Mouse (Mus musculus): Measurements from ENCODE around the gene Gm572. TPM values are rescaled to one million over a fixed set of nuclear protein-coding genes. Genes with fewer than 3 reads are reported as not detected.

The Gm572 gene
- polyA plus RNA-seq, 1 experiment from 2014 or later: 0.19 TPM

DNA sequence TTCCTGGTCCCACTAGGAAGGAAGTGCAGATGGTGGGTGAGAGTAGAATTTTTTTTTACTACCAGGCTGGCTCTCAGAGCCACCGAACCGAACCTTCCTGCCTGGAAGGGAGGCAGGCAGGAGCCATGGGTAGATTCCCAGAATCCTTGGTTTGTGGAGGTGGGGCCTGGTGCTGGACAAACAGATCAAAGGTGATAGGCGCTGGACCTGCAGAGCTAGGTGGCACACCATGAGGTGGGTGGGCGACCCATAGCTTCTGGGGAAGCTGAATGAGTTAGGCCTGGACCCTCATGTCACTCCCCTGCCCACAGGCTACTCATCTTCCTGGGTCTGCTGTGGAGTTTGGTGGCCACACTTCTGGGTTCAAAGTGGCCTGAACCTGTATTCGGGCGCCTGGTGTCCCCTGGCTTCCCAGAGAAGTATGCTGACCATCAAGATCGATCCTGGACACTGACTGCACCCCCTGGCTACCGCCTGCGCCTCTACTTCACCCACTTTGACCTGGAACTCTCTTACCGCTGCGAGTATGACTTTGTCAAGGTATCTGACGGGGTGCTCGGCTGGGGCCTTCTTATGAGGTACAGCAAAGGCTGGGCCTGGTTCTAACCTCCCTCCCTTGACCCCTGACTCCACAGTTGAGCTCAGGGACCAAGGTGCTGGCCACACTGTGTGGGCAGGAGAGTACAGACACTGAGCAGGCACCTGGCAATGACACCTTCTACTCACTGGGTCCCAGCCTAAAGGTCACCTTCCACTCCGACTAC, 40.6 kb upstream of the Gm572 start, which contains the start of gene Masp2:
Gene Masp2 (plus strand): TSS at position 198 of the 764 bp plus-strand sequence.
- no peaks in the 10 kb centered on the region for H3K9me3 ChIP-seq (ENCODE audit: control insufficient read depth, low read length)
- H3K4me1 ChIP-seq (ENCODE audit: control insufficient read depth in 2 of 2, insufficient read depth in 2 of 2, low read length in 2 of 2): no peaks in the 10 kb centered on the region
- H3K9ac ChIP-seq (ENCODE audit: low read length): no peak within 1 kb of the TSS
- H3K27ac ChIP-seq (replicated peaks in 1 of 2; ENCODE audit: control insufficient read depth in 1 of 2, insufficient read depth in 1 of 2, low read depth in 2 of 2, low read length in 2 of 2): no peak within 1 kb of the TSS
- no peak within 1 kb of the TSS for H3K4me3 ChIP-seq (ENCODE audit: control insufficient read depth in 1 of 2, insufficient read depth in 1 of 2, low read depth in 1 of 2, low read length in 2 of 2)
- no peak within 1 kb of the TSS for H3K4me2 ChIP-seq (ENCODE audit: low read length)
- ATAC-seq (ENCODE audit: insufficient number of reproducible peaks, insufficient read depth, low FRiP score, low read depth): no peak
- 87% methylated on average over 14 of the region's 14 CpGs for WGBS
- H3K36me3 ChIP-seq (ENCODE audit: control insufficient read depth, insufficient read depth, low read length): peaks cover 9% of the 10 kb centered on the region; the same call in 1 of the 2 replicates
- no peaks in the 10 kb centered on the region for H3K27me3 ChIP-seq (ENCODE audit: control insufficient read depth, insufficient read depth, low read length)

- Histone ChIP-seq H3K36me3 (ENCODE audit: control insufficient read depth, insufficient read depth, low read length) (0 out of 2 replicates have a peak, but pooled peaks cover 4% of the 10 kb centered on the region), H3K27me3 (ENCODE audit: control insufficient read depth, insufficient read depth, low read length) (no peaks in the 10 kb centered on the region), H3K27ac (replicated peaks in 1 of 2; ENCODE audit: control insufficient read depth in 1 of 2, insufficient read depth in 1 of 2, low read depth in 2 of 2, low read length in 2 of 2) (no peak overlapping the region), H3K9me3 (ENCODE audit: control insufficient read depth, low read length) (no peaks in the 10 kb centered on the region), H3K4me1 (ENCODE audit: control insufficient read depth in 2 of 2, insufficient read depth in 2 of 2, low read length in 2 of 2) (peaks cover 3 to 7% of the 10 kb centered on the region in 2 experiments; a peak in 2 of 4 replicates), H3K4me3 (ENCODE audit: control insufficient read depth in 1 of 2, insufficient read depth in 1 of 2, low read depth in 1 of 2, low read length in 2 of 2) (no peak overlapping the region), H3K9ac (ENCODE audit: low read length) (no peak overlapping the region), H3K4me2 (ENCODE audit: low read length) (no peak overlapping the region)
- 65% methylated on average over 10 of the region's 10 CpGs for WGBS
- no peak for ATAC-seq (ENCODE audit: insufficient number of reproducible peaks, insufficient read depth, low FRiP score, low read depth)
Measured at GRCm38 (mm10) chr4:148603376-148604139, 39.6 kb upstream of the Gm572 start.

DNA sequence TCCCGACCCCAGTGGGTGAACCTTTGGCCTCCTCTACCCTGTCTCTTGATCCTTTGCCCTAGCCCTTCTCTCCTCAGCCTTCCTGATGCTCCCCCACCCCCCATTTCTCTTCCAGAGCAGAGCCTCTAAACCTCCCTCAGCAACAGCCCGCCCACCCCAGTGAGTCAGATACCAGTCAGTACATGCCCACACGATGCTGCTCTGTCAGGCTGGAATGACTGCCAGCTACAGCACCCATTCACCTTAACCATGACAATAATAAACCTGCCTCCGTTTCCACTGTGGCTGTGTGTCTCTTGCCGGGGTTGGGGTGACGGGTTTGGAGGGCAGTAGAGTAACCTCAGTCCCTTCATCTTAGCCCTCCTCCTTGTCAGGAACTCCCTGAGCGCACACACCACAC, 39.0 kb upstream of the Gm572 start:
- Histone ChIP-seq H3K4me1 (ENCODE audit: control insufficient read depth in 2 of 2, insufficient read depth in 2 of 2, low read length in 2 of 2) (peaks cover 4 to 13% of the 10 kb centered on the region in 2 experiments; a peak in 3 of 4 replicates), H3K9me3 (ENCODE audit: control insufficient read depth, low read length) (no peaks in the 10 kb centered on the region), H3K4me3 (ENCODE audit: control insufficient read depth in 1 of 2, insufficient read depth in 1 of 2, low read depth in 1 of 2, low read length in 2 of 2) (no peak overlapping the region), H3K9ac (ENCODE audit: low read length) (no peak overlapping the region), H3K27me3 (ENCODE audit: control insufficient read depth, insufficient read depth, low read length) (no peaks in the 10 kb centered on the region), H3K27ac (replicated peaks in 1 of 2; ENCODE audit: control insufficient read depth in 1 of 2, insufficient read depth in 1 of 2, low read depth in 2 of 2, low read length in 2 of 2) (no peak overlapping the region), H3K4me2 (ENCODE audit: low read length) (no peak overlapping the region), H3K36me3 (ENCODE audit: control insufficient read depth, insufficient read depth, low read length) (peaks cover 1% of the 10 kb centered on the region; the same call in 1 of the 2 replicates)
- no peak for ATAC-seq (ENCODE audit: insufficient number of reproducible peaks, insufficient read depth, low FRiP score, low read depth)
- 75% methylated on average over 7 of the region's 7 CpGs for WGBS

GRCm38 (mm10) chr4:148604541-148605165, 38.5 kb upstream of the Gm572 start:
- no peak for ATAC-seq (ENCODE audit: insufficient number of reproducible peaks, insufficient read depth, low FRiP score, low read depth)
- Histone ChIP-seq H3K9ac (ENCODE audit: low read length) (no peak overlapping the region), H3K4me2 (ENCODE audit: low read length) (no peak overlapping the region), H3K9me3 (ENCODE audit: control insufficient read depth, low read length) (no peaks in the 10 kb centered on the region), H3K36me3 (ENCODE audit: control insufficient read depth, insufficient read depth, low read length) (peaks cover 7% of the 10 kb centered on the region; the same call in 1 of the 2 replicates), H3K4me3 (ENCODE audit: control insufficient read depth in 1 of 2, insufficient read depth in 1 of 2, low read depth in 1 of 2, low read length in 2 of 2) (no peak overlapping the region), H3K4me1 (ENCODE audit: control insufficient read depth in 2 of 2, insufficient read depth in 2 of 2, low read length in 2 of 2) (peaks cover 4 to 13% of the 10 kb centered on the region in 2 experiments; a peak in 3 of 4 replicates), H3K27me3 (ENCODE audit: control insufficient read depth, insufficient read depth, low read length) (no peaks in the 10 kb centered on the region), H3K27ac (replicated peaks in 1 of 2; ENCODE audit: control insufficient read depth in 1 of 2, insufficient read depth in 1 of 2, low read depth in 2 of 2, low read length in 2 of 2) (no peak overlapping the region)
- 87% methylated on average over 3 of the region's 3 CpGs for WGBS

DNA sequence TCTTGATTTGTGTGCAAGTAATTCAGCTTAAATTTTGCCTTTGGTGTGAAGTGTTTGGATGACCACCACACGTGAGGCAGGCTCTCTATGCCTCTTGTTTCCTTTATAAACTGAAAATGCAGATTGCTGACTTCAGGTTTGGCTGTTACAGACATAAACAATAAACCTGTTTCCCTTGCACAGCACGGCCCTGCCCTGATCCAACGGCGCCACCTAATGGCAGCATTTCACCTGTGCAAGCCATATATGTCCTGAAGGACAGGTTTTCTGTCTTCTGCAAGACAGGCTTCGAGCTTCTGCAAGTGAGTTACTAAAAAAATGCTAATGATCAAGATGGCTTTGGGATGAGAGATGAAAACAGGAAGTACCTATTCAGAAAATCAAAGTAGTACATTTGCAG, 35.4 kb upstream of the Gm572 start:
- Histone ChIP-seq H3K27ac (replicated peaks in 1 of 2; ENCODE audit: control insufficient read depth in 1 of 2, insufficient read depth in 1 of 2, low read depth in 2 of 2, low read length in 2 of 2) (no peak overlapping the region), H3K36me3 (ENCODE audit: control insufficient read depth, insufficient read depth, low read length) (peaks cover 35% of the 10 kb centered on the region), H3K4me3 (ENCODE audit: control insufficient read depth in 1 of 2, insufficient read depth in 1 of 2, low read depth in 1 of 2, low read length in 2 of 2) (no peak overlapping the region), H3K4me1 (ENCODE audit: control insufficient read depth in 2 of 2, insufficient read depth in 2 of 2, low read length in 2 of 2) (peaks cover 4 to 21% of the 10 kb centered on the region in 2 experiments), H3K27me3 (ENCODE audit: control insufficient read depth, insufficient read depth, low read length) (no peaks in the 10 kb centered on the region), H3K9me3 (ENCODE audit: control insufficient read depth, low read length) (no peaks in the 10 kb centered on the region), H3K4me2 (ENCODE audit: low read length) (no peak overlapping the region), H3K9ac (ENCODE audit: low read length) (no peak overlapping the region)
- ATAC-seq (ENCODE audit: insufficient number of reproducible peaks, insufficient read depth, low FRiP score, low read depth): no peak
- 28% methylated on average over 5 of the region's 5 CpGs for WGBS

- Histone ChIP-seq H3K27ac (replicated peaks in 1 of 2; ENCODE audit: control insufficient read depth in 1 of 2, insufficient read depth in 1 of 2, low read depth in 2 of 2, low read length in 2 of 2) (no peak overlapping the region), H3K4me2 (ENCODE audit: low read length) (no peak overlapping the region), H3K36me3 (ENCODE audit: control insufficient read depth, insufficient read depth, low read length) (peaks cover 54% of the 10 kb centered on the region), H3K9me3 (ENCODE audit: control insufficient read depth, low read length) (no peaks in the 10 kb centered on the region), H3K4me3 (ENCODE audit: control insufficient read depth in 1 of 2, insufficient read depth in 1 of 2, low read depth in 1 of 2, low read length in 2 of 2) (no peak overlapping the region), H3K4me1 (ENCODE audit: control insufficient read depth in 2 of 2, insufficient read depth in 2 of 2, low read length in 2 of 2) (peaks cover 4 to 21% of the 10 kb centered on the region in 2 experiments), H3K9ac (ENCODE audit: low read length) (no peak overlapping the region), H3K27me3 (ENCODE audit: control insufficient read depth, insufficient read depth, low read length) (no peaks in the 10 kb centered on the region)
- WGBS: 89% methylated on average over 5 of the region's 5 CpGs
- ATAC-seq (ENCODE audit: insufficient number of reproducible peaks, insufficient read depth, low FRiP score, low read depth): no peak
Measured at GRCm38 (mm10) chr4:148609805-148610204, 33.3 kb upstream of the Gm572 start.

DNA sequence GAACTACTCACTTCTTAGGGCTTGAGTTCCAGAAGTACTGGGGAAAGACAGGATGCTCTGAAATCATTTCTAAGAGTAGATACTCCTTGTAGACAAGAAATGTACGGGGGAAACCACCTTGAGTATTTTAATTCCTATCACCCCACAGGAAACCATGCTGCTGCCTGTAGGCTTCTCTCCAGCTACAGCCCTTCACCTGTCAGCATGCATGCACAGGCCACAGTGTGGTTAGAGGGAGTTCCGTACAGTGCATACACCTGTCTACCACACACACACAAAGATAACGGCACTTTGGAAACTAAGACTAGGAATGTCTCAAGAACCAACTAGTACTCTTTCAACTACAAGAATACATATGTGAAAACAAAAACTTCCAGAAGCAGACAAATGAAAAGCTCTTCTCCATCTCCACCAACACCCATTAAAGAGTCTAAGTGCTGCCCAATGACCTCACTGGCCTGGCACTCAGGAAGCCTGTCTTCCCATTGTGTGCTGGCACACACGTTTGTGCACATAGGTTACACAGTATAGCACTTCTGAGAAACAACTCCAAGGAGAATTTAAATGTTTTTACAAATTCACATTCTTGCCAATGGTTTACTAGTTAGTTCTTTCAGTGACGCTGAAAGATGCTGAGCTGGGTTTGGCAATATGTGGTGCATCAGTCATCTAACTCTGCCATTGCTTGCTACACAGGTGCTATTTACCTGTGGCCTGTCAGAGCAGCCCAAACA, 32.3 kb upstream of the Gm572 start:
- no peak for ATAC-seq (ENCODE audit: insufficient number of reproducible peaks, insufficient read depth, low FRiP score, low read depth)
- Histone ChIP-seq H3K4me1 (ENCODE audit: control insufficient read depth in 2 of 2, insufficient read depth in 2 of 2, low read length in 2 of 2) (peaks cover 4 to 21% of the 10 kb centered on the region in 2 experiments), H3K27ac (replicated peaks in 1 of 2; ENCODE audit: control insufficient read depth in 1 of 2, insufficient read depth in 1 of 2, low read depth in 2 of 2, low read length in 2 of 2) (peak overlapping the region in 1 of 2 experiments; percentile 9; a peak in 1 of 4 replicates), H3K27me3 (ENCODE audit: control insufficient read depth, insufficient read depth, low read length) (no peaks in the 10 kb centered on the region), H3K36me3 (ENCODE audit: control insufficient read depth, insufficient read depth, low read length) (peaks cover 64% of the 10 kb centered on the region), H3K9me3 (ENCODE audit: control insufficient read depth, low read length) (no peaks in the 10 kb centered on the region), H3K9ac (ENCODE audit: low read length) (no peak overlapping the region), H3K4me2 (ENCODE audit: low read length) (no peak overlapping the region), H3K4me3 (ENCODE audit: control insufficient read depth in 1 of 2, insufficient read depth in 1 of 2, low read depth in 1 of 2, low read length in 2 of 2) (no peak overlapping the region)
- 56% methylated on average over 5 of the region's 5 CpGs for WGBS
